Mouse (Mus musculus): ENCODE measurements around the gene Ccr9. TPM values are rescaled to one million over a fixed set of nuclear protein-coding genes. Genes with fewer than 3 reads are reported as not detected.

Ccr9 gene
- 0.20 and 0.48 TPM in 2 replicates for polyA plus RNA-seq (2016; fragmentation: Nextera tagmentation; extraction: Ambion mirVana)

- ATAC-seq (ENCODE audit: low FRiP score, low read depth), result peak; percentile 44
Observed at GRCm38 (mm10) chr9:123678327-123679105, at the start of gene Ccr9, which contains the start of gene Slc6a20a. Gene Ccr9 (plus strand): TSS chr9:123678439. Gene Slc6a20a (minus strand): TSS chr9:123678885.

GRCm38 (mm10) chr9:123631666-123632065 lies 46.6 kb upstream of the Ccr9 start:
- Histone ChIP-seq H3K27me3 (no peaks in the 10 kb centered on the region), H3K9me3 (no peaks in the 10 kb centered on the region), H3K4me2 (replicated peaks) (no peak overlapping the region), H3K4me3 (no peak overlapping the region), H3K9ac (replicated peaks) (no peak overlapping the region), H3K36me3 (no peaks in the 10 kb centered on the region), H3K27ac (replicated peaks) (no peak overlapping the region), H3K4me1 (no peaks in the 10 kb centered on the region)
- no peak for ATAC-seq (ENCODE audit: low FRiP score, low read depth)
- 83% methylated on average over 3 of the region's 3 CpGs for WGBS

More at GRCm38 (mm10) chr9:123678327-123679105, at the start of gene Ccr9, which contains the start of gene Slc6a20a:
- H3K4me1 ChIP-seq, result peaks cover 9% of the 10 kb centered on the region
- peak within 1 kb of the TSS; percentile 53 for H3K9ac ChIP-seq (replicated peaks)
- no peak within 1 kb of the TSS for H3K27ac ChIP-seq (replicated peaks)
- peaks cover 49% of the 10 kb centered on the region for H3K27me3 ChIP-seq
- peak within 1 kb of the TSS; percentile 47 for H3K4me3 ChIP-seq
- H3K36me3 ChIP-seq, result no peaks in the 10 kb centered on the region
- no peaks in the 10 kb centered on the region for H3K9me3 ChIP-seq
- under 1% methylated on average over 73 of the region's 73 CpGs for whole genome bisulfite sequencing
- peak within 1 kb of the TSS; percentile 86 for H3K4me2 ChIP-seq (replicated peaks)

- ATAC-seq (ENCODE audit: low FRiP score, low read depth), result no peak
- 89% methylated on average over 6 of the region's 6 CpGs for WGBS
- Histone ChIP-seq H3K9ac (replicated peaks) (no peak within 1 kb of the TSS), H3K4me2 (replicated peaks) (no peak within 1 kb of the TSS), H3K9me3 (no peaks in the 10 kb centered on the region), H3K27me3 (no peaks in the 10 kb centered on the region), H3K27ac (replicated peaks) (no peak within 1 kb of the TSS), H3K36me3 (no peaks in the 10 kb centered on the region), H3K4me3 (no peak within 1 kb of the TSS), H3K4me1 (no peaks in the 10 kb centered on the region)
Observed at GRCm38 (mm10) chr9:123632281-123632680, 46.0 kb upstream of the Ccr9 start, which contains the start of gene Slc6a20b. Gene Slc6a20b (minus strand): TSS chr9:123632565.

- Histone ChIP-seq H3K27ac (replicated peaks) (no peak overlapping the region), H3K9ac (replicated peaks) (no peak overlapping the region), H3K4me2 (replicated peaks) (no peak overlapping the region), H3K4me1 (no peaks in the 10 kb centered on the region), H3K27me3 (no peaks in the 10 kb centered on the region), H3K9me3 (no peaks in the 10 kb centered on the region), H3K36me3 (no peaks in the 10 kb centered on the region), H3K4me3 (no peak overlapping the region)
- WGBS, result 87% methylated on average over 3 of the region's 3 CpGs
- no peak for ATAC-seq (ENCODE audit: low FRiP score, low read depth)
Observed at GRCm38 (mm10) chr9:123632993-123633392, 45.2 kb upstream of the Ccr9 start.

- no peak for ATAC-seq (ENCODE audit: low FRiP score, low read depth)
Observed at GRCm38 (mm10) chr9:123636771-123637170, 41.5 kb upstream of the Ccr9 start.

GRCm38 (mm10) chr9:123638231-123638630 lies 40.0 kb upstream of the Ccr9 start:
- Histone ChIP-seq H3K9me3 (no peaks in the 10 kb centered on the region), H3K36me3 (no peaks in the 10 kb centered on the region), H3K4me3 (no peak overlapping the region), H3K4me2 (replicated peaks) (no peak overlapping the region), H3K27me3 (no peaks in the 10 kb centered on the region), H3K27ac (replicated peaks) (no peak overlapping the region), H3K4me1 (no peaks in the 10 kb centered on the region), H3K9ac (replicated peaks) (no peak overlapping the region)
- ATAC-seq (ENCODE audit: low FRiP score, low read depth), result no peak

More at GRCm38 (mm10) chr9:123636771-123637170, 41.5 kb upstream of the Ccr9 start:
- Histone ChIP-seq H3K27me3 (no peaks in the 10 kb centered on the region), H3K9ac (replicated peaks) (no peak overlapping the region), H3K9me3 (no peaks in the 10 kb centered on the region), H3K4me3 (no peak overlapping the region), H3K36me3 (no peaks in the 10 kb centered on the region), H3K4me1 (no peaks in the 10 kb centered on the region), H3K27ac (replicated peaks) (no peak overlapping the region), H3K4me2 (replicated peaks) (no peak overlapping the region)
- 71% methylated on average over 5 of the region's 5 CpGs for WGBS

- Histone ChIP-seq H3K4me1 (no peaks in the 10 kb centered on the region), H3K4me2 (replicated peaks) (no peak overlapping the region), H3K9ac (replicated peaks) (no peak overlapping the region), H3K27ac (replicated peaks) (no peak overlapping the region), H3K9me3 (no peaks in the 10 kb centered on the region), H3K36me3 (no peaks in the 10 kb centered on the region), H3K4me3 (no peak overlapping the region), H3K27me3 (no peaks in the 10 kb centered on the region)
- ATAC-seq (ENCODE audit: low FRiP score, low read depth), result peak; percentile 41; the same call in 1 of the 2 replicates
- 76% methylated on average over 1 of the region's 1 CpGs for WGBS
Observed at GRCm38 (mm10) chr9:123638668-123639089, 39.6 kb upstream of the Ccr9 start.

- no peak for ATAC-seq (ENCODE audit: low FRiP score, low read depth)
- Histone ChIP-seq H3K9ac (replicated peaks) (no peak overlapping the region), H3K27ac (replicated peaks) (no peak overlapping the region), H3K36me3 (no peaks in the 10 kb centered on the region), H3K27me3 (no peaks in the 10 kb centered on the region), H3K4me3 (no peak overlapping the region), H3K4me2 (replicated peaks) (no peak overlapping the region), H3K4me1 (no peaks in the 10 kb centered on the region), H3K9me3 (no peaks in the 10 kb centered on the region)
- 67% methylated on average over 1 of the region's 1 CpGs for WGBS
Observed at GRCm38 (mm10) chr9:123640106-123640505, 38.1 kb upstream of the Ccr9 start.

GRCm38 (mm10) chr9:123649785-123650511 lies 28.3 kb upstream of the Ccr9 start:
- H3K36me3 ChIP-seq, result no peaks in the 10 kb centered on the region
- WGBS, result 90% methylated on average over 2 of the region's 2 CpGs
- no peak overlapping the region for H3K4me2 ChIP-seq (replicated peaks)
- H3K4me1 ChIP-seq, result no peaks in the 10 kb centered on the region
- H3K27ac ChIP-seq (replicated peaks), result no peak overlapping the region
- H3K27me3 ChIP-seq, result no peaks in the 10 kb centered on the region
- no peak overlapping the region for H3K4me3 ChIP-seq
- H3K9ac ChIP-seq (replicated peaks), result no peak overlapping the region
- no peaks in the 10 kb centered on the region for H3K9me3 ChIP-seq
- ATAC-seq (ENCODE audit: low FRiP score, low read depth), result no peak

GRCm38 (mm10) chr9:123651369-123651768 lies 26.9 kb upstream of the Ccr9 start:
- no peaks in the 10 kb centered on the region for H3K4me1 ChIP-seq
- 42% methylated on average over 4 of the region's 4 CpGs for WGBS
- H3K27ac ChIP-seq (replicated peaks), result no peak overlapping the region
- H3K4me2 ChIP-seq (replicated peaks), result no peak overlapping the region
- H3K9ac ChIP-seq (replicated peaks), result no peak overlapping the region
- no peaks in the 10 kb centered on the region for H3K27me3 ChIP-seq
- no peak overlapping the region for H3K4me3 ChIP-seq
- H3K9me3 ChIP-seq, result no peaks in the 10 kb centered on the region
- no peak for ATAC-seq (ENCODE audit: low FRiP score, low read depth)
- no peaks in the 10 kb centered on the region for H3K36me3 ChIP-seq

- H3K27ac ChIP-seq (replicated peaks), result no peak overlapping the region
- H3K9ac ChIP-seq (replicated peaks), result no peak overlapping the region
- no peaks in the 10 kb centered on the region for H3K9me3 ChIP-seq
- H3K4me2 ChIP-seq (replicated peaks), result no peak overlapping the region
- no peaks in the 10 kb centered on the region for H3K27me3 ChIP-seq
- H3K4me3 ChIP-seq, result no peak overlapping the region
- ATAC-seq (ENCODE audit: low FRiP score, low read depth), result no peak
- 77% methylated on average over 3 of the region's 3 CpGs for WGBS
- no peaks in the 10 kb centered on the region for H3K36me3 ChIP-seq
- H3K4me1 ChIP-seq, result no peaks in the 10 kb centered on the region
Observed at GRCm38 (mm10) chr9:123657457-123657856, 20.8 kb upstream of the Ccr9 start.

- no peaks in the 10 kb centered on the region for H3K36me3 ChIP-seq
- no peaks in the 10 kb centered on the region for H3K27me3 ChIP-seq
Observed at GRCm38 (mm10) chr9:123658981-123659380, 19.3 kb upstream of the Ccr9 start.

More at GRCm38 (mm10) chr9:123658981-123659380, 19.3 kb upstream of the Ccr9 start:
- Histone ChIP-seq H3K9ac (replicated peaks) (no peak overlapping the region), H3K4me2 (replicated peaks) (no peak overlapping the region), H3K27ac (replicated peaks) (no peak overlapping the region), H3K9me3 (no peaks in the 10 kb centered on the region), H3K4me3 (no peak overlapping the region), H3K4me1 (no peaks in the 10 kb centered on the region)
- ATAC-seq (ENCODE audit: low FRiP score, low read depth), result no peak

All from midbrain, embryonic 12.5 days (tissue).